Mouse (Mus musculus) hindbrain, embryonic 12.5 days (tissue): ENCODE results near the gene Eif4a3. TPM values are rescaled to one million over a fixed set of nuclear protein-coding genes. Genes with fewer than 3 reads are reported as not detected.

Experiments used
- ATAC-seq: fragments of 200-750 bp; cut with Nextera tagmentation; 2 replicates; pipeline ENCODE4 v1.8.0; 2017; ENCODE audit warnings: moderate TSS enrichment; ENCODE audit not compliant: low FRiP score
- H3K27ac ChIP-seq: fragments of 300-500 bp; sonication (generic); 2 replicates; pipeline ENCODE4 v1.5.1; 2016; ENCODE audit warnings: mild to moderate bottlenecking
- H3K27me3 ChIP-seq: fragments of 300-500 bp; sonication (generic); 2 replicates; pipeline ENCODE4 v1.6.1; 2016; ENCODE audit warnings: mild to moderate bottlenecking
- H3K36me3 ChIP-seq: fragments of 300-500 bp; sonication (generic); 2 replicates; pipeline ENCODE4 v1.6.1; 2016; ENCODE audit warnings: mild to moderate bottlenecking
- H3K4me1 ChIP-seq: fragments of 300-500 bp; sonication (generic); 2 replicates; pipeline ENCODE4 v1.6.1; 2016
- H3K4me2 ChIP-seq: fragments of 300-500 bp; sonication (generic); replicated peaks from 2 replicates; pipeline ENCODE4 v1.6.1; 2016; ENCODE audit warnings: mild to moderate bottlenecking
- H3K4me3 ChIP-seq: fragments of 300-500 bp; sonication (generic); 2 replicates; pipeline ENCODE4 v1.5.1; 2016; ENCODE audit warnings: mild to moderate bottlenecking
- H3K9ac ChIP-seq: fragments of 300-500 bp; sonication (generic); 2 replicates; pipeline ENCODE4 v1.6.1; 2016; ENCODE audit warnings: mild to moderate bottlenecking, moderate library complexity
- H3K9me3 ChIP-seq: fragments of 300-500 bp; sonication (generic); replicated peaks from 2 replicates; pipeline ENCODE4 v1.6.1; 2016; ENCODE audit warnings: mild to moderate bottlenecking
- WGBS: fragments of 180-500 bp; shearing (Covaris S2); methylation state at CpG from one replicate; pipeline ENCODE4 v1.1.7; 2016; 5-methylcytosine and 5-hydroxymethylcytosine counted together
- polyA plus RNA-seq: library from polyadenylated mRNA; unstranded; fragments of >200 nt; fragmentation: Nextera tagmentation; extraction: Ambion mirVana; gene quantifications from 2 replicates; pipeline ENCODE4 v1.2.1, GENCODE M21; 2016

Gene Eif4a3
- polyA plus RNA-seq: 291 and 294 TPM in 2 replicates

DNA sequence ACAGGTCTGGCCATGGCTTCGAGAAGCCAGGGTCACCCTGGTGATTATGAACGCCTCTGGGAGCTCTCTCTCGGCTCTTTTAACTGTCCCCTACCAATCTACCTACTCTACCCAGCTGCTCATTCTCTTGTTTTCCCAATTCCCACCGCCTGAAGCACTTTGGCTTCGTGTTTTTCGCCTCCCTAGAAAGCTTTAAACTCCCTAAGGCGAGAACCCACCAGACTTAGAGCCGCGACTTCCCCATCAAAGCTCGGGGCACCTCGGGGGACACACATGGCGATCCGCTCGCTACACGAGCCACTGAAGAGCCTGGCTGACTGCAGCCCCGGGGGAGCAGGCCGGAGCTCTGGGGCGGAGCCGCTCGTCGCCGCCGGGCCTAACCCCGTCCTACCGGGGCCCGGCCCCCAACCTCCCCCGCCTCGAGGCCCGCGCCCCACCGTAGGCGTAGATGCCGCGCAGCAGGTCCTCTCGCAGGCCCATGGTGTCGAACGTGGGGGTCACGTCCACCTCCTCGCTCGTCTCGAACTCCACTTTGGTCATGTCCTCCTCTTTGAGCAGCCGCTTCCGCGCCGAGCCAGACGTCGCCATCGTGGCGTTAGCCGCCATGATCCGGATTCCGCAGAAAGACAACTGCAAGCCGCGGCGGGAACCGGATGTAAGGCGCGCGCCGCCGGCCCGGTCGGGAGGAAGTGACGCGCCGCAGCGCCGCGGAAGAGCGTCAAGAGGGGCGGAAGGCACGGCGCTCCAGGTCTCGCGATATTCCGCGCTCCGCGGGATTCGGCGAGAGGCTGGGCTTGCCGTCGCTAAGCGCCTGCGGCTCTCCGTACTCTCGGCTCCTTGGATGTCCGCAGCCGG is at the start of gene Eif4a3:
Gene Eif4a3 (minus strand): TSS at position 699 of the 855 bp plus-strand sequence.
- no peaks in the 10 kb centered on the region for H3K9me3 ChIP-seq
- H3K27ac ChIP-seq: peak within 1 kb of the TSS; percentile 92
- peak within 1 kb of the TSS; percentile 96 for H3K9ac ChIP-seq
- under 1% methylated on average over 89 of the region's 89 CpGs for WGBS
- peak within 1 kb of the TSS; percentile 96 for H3K4me3 ChIP-seq
- H3K4me1 ChIP-seq: peaks cover 20% of the 10 kb centered on the region
- ATAC-seq: peak; percentile 93
- H3K36me3 ChIP-seq: peaks cover 36% of the 10 kb centered on the region
- H3K27me3 ChIP-seq: peaks cover 11% of the 10 kb centered on the region
- H3K4me2 ChIP-seq: peak within 1 kb of the TSS; percentile 93

DNA sequence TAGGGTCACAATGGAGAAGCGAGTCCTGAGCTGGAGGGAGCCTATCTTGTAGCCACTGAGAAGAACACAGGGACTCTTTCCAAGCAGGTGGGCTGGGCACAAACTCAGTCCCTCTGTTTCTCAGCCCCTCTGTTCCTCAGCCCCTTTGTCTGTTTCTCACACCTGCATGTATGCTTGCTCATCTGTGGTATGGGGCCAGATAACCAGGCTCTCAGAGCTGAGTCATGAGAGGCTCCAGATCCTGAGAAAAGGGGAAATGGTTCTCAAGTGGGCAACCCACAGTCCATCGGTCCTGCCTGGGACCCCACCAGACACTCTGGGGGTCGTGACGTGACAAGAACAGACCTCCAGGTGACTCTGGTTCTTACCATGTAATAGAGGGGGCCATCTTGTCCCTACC is 47.2 kb upstream of the Eif4a3 start:
- no peak for ATAC-seq
- Histone ChIP-seq H3K27me3 (no peaks in the 10 kb centered on the region), H3K9me3 (no peaks in the 10 kb centered on the region), H3K4me3 (no peak overlapping the region), H3K9ac (no peak overlapping the region), H3K4me1 (no peaks in the 10 kb centered on the region), H3K4me2 (no peak overlapping the region), H3K27ac (no peak overlapping the region), H3K36me3 (no peaks in the 10 kb centered on the region)
- WGBS: 89% methylated on average over 4 of the region's 4 CpGs

DNA sequence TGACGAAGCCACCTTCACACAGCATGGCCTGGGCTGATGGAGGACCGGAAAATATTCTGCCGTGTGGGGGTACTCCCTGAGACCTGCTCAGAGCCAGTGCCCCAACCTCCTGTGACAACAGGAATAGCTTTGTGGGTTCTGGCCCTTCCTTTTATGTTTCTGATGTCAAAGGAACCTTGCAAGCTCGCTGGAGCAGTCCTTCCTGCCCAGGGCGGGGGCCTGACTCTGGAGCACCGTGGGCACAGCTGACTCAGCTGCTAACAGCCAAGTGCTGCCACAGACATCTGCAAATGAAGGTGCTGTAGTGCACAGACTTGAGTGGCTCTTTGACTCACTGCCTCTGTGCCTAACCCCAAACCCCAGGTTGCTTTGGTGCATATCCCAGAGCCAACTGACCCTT is 45.0 kb upstream of the Eif4a3 start:
- ATAC-seq: no peak
- Histone ChIP-seq H3K4me3 (no peak overlapping the region), H3K27ac (no peak overlapping the region), H3K4me2 (no peak overlapping the region), H3K4me1 (no peaks in the 10 kb centered on the region), H3K9ac (no peak overlapping the region), H3K9me3 (no peaks in the 10 kb centered on the region), H3K36me3 (no peaks in the 10 kb centered on the region), H3K27me3 (no peaks in the 10 kb centered on the region)
- WGBS: 77% methylated on average over 6 of the region's 6 CpGs

DNA sequence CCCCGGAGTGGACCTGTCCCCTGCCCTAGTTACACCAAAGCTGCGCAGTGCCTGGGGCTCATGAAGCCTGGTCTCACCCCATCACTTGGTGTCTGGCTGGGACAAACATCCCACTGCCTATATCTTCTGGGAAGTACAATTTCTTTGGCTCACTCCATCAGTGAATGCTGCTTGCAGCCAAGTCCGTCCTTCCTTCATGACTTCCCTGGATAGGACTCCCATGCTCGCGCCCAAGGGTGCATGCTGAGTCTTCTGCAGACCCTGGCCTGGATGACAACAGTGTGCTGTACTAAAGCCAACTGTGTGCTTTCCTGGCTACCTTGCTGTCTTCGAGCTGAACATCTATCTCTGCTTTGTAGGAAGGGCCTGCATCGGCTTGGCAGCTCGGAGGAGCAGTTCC is 44.3 kb upstream of the Eif4a3 start:
- WGBS: 86% methylated on average over 8 of the region's 8 CpGs
- Histone ChIP-seq H3K36me3 (no peaks in the 10 kb centered on the region), H3K4me1 (no peaks in the 10 kb centered on the region), H3K9ac (no peak overlapping the region), H3K27ac (no peak overlapping the region), H3K9me3 (no peaks in the 10 kb centered on the region), H3K27me3 (no peaks in the 10 kb centered on the region), H3K4me3 (no peak overlapping the region), H3K4me2 (no peak overlapping the region)
- no peak for ATAC-seq

DNA sequence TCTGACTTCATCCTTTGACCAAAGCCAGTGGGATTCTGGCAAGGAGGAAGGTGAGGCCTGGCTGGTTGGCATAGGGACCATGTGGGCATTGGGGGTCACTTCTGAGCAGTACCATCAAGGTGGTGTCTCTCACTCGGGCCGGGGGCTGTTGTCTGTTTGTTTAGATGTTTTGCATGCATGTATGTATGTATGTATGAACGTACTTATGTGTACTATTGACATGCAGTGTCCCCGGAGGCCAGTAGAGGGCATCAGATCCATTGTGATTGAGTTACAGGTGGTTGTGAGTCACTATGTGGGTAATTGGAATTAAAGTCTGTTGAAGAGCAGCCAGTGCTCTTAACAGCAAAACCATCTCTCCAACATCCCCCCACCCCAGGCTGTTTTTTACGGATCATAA is 39.7 kb upstream of the Eif4a3 start:
- H3K4me3 ChIP-seq: no peak overlapping the region
- WGBS: 2% methylated on average over 5 of the region's 5 CpGs
- H3K9ac ChIP-seq: no peak overlapping the region
- 0 out of 2 replicates have a peak, but pooled peaks cover 7% of the 10 kb centered on the region for H3K27me3 ChIP-seq
- H3K36me3 ChIP-seq: no peaks in the 10 kb centered on the region
- no peak overlapping the region for H3K27ac ChIP-seq
- H3K4me1 ChIP-seq: no peaks in the 10 kb centered on the region
- ATAC-seq: no peak
- H3K9me3 ChIP-seq: no peaks in the 10 kb centered on the region
- no peak overlapping the region for H3K4me2 ChIP-seq

DNA sequence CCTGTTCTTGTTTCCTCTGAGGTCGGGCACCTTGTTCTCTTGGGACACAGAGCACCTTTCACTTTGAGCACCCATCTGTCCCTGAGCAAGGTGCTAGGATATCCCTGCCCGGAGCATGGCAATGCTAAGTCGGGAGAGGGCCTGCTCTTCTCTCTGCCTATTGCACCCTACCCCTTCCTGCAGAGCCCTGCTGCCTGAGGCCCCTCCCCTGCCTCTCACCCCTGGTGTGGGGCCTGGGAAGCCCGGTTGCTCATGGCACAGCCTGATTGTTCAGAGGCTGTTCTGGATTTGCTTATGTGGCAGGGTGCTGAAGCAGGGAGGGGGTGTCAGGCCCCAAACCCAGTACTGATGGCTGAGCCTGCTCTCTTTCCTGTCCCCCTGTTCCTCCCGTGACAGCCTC is 39.3 kb upstream of the Eif4a3 start:
- H3K9me3 ChIP-seq: no peaks in the 10 kb centered on the region
- ATAC-seq: no peak
- H3K9ac ChIP-seq: no peak overlapping the region; the same call in 1 of the 2 replicates
- H3K27me3 ChIP-seq: 0 out of 2 replicates have a peak, but pooled peaks cover 7% of the 10 kb centered on the region
- H3K4me2 ChIP-seq: no peak overlapping the region
- H3K27ac ChIP-seq: no peak overlapping the region
- H3K4me1 ChIP-seq: no peaks in the 10 kb centered on the region
- 41% methylated on average over 5 of the region's 5 CpGs for WGBS
- no peaks in the 10 kb centered on the region for H3K36me3 ChIP-seq
- no peak overlapping the region for H3K4me3 ChIP-seq

DNA sequence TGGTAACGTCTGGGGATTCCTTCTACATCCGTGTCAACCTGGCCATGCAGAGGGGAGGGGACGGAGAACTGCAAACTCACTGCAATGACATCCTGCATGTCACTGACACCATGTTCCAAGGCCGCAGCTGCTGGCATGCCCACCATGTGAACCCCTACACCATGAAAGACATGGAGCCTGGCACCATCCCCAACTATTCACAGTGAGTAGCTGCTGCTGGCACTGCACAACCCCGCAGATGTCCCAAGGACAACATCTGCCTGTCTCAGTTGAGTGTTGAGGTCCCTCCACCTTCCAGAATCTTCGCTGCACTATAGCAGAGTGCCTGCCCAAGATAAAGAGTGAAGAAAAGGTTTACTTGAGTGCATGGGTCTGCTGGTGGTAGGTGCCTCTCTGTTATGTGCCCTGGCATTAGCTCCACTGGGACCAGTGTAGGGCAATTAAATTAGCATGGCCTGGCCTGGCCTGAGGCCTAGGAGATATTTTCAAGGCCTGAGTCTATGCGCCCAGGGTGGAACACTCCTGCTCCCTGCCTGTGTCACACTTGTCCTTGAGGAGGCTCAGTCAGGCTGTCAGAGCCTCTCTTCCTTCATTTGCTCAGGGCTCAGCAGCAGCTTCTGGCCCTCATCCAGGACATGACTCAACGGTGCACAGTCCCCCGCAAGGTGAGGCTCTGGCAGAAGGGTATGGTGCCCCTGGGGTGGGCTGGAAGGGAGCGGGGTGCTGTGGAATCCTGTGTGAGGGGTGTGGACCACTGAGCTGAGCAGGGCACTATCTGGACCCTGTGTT is 38.6 kb upstream of the Eif4a3 start:
- no peaks in the 10 kb centered on the region for H3K36me3 ChIP-seq
- no peaks in the 10 kb centered on the region for H3K9me3 ChIP-seq
- WGBS: 84% methylated on average over 10 of the region's 10 CpGs
- H3K4me1 ChIP-seq: no peaks in the 10 kb centered on the region
- no peak overlapping the region for H3K4me3 ChIP-seq
- H3K27me3 ChIP-seq: peaks cover 7% of the 10 kb centered on the region; the same call in 1 of the 2 replicates
- ATAC-seq: no peak
- no peak overlapping the region for H3K27ac ChIP-seq
- no peak overlapping the region for H3K4me2 ChIP-seq
- H3K9ac ChIP-seq: no peak overlapping the region; the same call in 1 of the 2 replicates

DNA sequence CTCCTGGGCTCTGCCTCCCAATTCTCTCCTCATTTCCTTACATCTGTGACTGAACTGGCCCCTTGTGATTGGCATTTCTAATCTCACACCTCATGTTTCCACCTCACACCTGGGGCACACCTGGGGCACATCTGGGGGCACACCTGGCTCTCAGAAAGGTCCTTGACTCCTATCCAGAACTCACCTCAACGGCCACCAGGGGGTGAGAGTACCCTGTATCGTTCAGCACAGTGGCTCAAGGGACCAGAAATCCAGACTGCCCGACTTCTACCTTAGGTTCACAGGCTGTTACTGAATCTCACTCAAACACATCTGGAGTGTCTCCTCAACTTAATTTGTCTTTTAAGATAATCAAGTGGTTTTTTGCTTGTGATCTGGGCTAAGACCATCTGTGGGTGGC is 32.1 kb upstream of the Eif4a3 start:
- Histone ChIP-seq H3K36me3 (no peaks in the 10 kb centered on the region), H3K9me3 (no peaks in the 10 kb centered on the region), H3K4me3 (no peak overlapping the region), H3K9ac (no peak overlapping the region), H3K27ac (no peak overlapping the region), H3K4me2 (no peak overlapping the region), H3K27me3 (peaks cover 7% of the 10 kb centered on the region; the same call in 1 of the 2 replicates), H3K4me1 (no peaks in the 10 kb centered on the region)
- ATAC-seq: no peak
- 47% methylated on average over 3 of the region's 3 CpGs for whole genome bisulfite sequencing

DNA sequence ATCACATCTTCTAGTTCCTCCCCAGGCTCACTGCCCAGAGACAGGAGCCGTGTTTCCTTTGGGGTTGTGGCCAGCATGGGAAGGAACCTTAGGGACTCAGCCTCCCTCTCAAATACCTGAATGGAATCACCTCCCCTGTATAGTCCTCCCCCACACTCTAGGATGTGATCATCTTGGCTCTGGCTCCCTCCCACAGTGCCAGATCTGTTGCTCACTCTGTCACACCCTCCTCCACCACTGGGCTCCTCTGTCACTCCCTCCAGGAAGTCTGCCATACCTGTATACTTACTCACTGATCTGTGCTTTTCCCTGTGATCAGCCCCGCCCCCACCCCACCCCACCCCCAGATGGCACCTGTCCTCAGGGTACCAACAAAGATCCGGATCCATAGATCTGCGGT is 30.7 kb upstream of the Eif4a3 start:
- Histone ChIP-seq H3K36me3 (no peaks in the 10 kb centered on the region), H3K9me3 (no peaks in the 10 kb centered on the region), H3K4me3 (no peak overlapping the region), H3K27ac (no peak overlapping the region), H3K4me1 (no peaks in the 10 kb centered on the region), H3K4me2 (no peak overlapping the region), H3K9ac (no peak overlapping the region), H3K27me3 (no peaks in the 10 kb centered on the region; the same call in 1 of the 2 replicates)
- WGBS: 63% methylated on average over 4 of the region's 4 CpGs
- ATAC-seq: no peak

DNA sequence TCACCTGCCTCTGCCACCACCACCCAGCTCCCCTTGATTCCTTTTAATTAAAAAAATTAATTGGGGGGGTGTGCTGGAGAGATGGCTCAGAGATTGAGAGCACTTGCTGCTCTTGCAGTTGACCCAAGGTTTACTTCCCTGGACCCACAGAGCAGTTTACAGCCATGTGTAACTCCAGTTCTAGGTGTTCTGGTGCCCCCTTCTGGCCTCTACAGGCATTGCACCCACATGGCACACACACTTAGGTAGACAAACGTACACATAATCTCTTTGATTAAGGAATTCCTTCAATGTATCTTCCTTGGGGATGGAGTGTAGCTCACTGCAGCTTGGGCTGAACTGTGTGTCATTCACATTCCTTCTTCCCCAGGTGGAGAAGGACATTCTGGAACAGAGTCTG is 25.2 kb upstream of the Eif4a3 start:
- Histone ChIP-seq H3K27ac (no peak overlapping the region), H3K9ac (no peak overlapping the region), H3K4me2 (no peak overlapping the region), H3K9me3 (no peaks in the 10 kb centered on the region), H3K36me3 (no peaks in the 10 kb centered on the region), H3K4me1 (no peaks in the 10 kb centered on the region), H3K27me3 (no peaks in the 10 kb centered on the region), H3K4me3 (no peak overlapping the region)
- ATAC-seq: no peak
- WGBS: 69% methylated on average over 1 of the region's 1 CpGs

DNA sequence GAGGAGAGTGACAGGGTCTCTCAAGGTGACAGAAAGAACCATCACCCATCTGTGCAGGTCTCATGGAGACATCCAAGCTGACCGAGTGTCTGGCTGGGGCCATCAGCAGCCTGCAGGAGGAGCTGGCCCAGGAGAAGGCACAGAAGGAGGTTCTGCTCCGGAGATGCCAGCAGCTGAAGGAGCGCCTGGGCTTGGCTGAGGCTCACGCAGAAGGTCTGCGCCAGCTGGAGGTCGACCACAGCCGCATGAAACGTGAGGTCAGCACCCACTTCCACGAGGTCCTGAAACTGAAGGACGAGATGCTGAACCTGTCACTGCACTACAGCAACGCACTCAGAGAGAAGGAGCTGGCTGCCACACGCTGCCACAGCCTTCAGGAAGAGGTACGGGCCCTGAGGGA is 22.6 kb upstream of the Eif4a3 start:
- Histone ChIP-seq H3K9me3 (no peaks in the 10 kb centered on the region), H3K27ac (no peak overlapping the region), H3K4me3 (no peak overlapping the region), H3K4me2 (no peak overlapping the region), H3K9ac (no peak overlapping the region), H3K27me3 (no peaks in the 10 kb centered on the region), H3K4me1 (no peaks in the 10 kb centered on the region), H3K36me3 (no peaks in the 10 kb centered on the region)
- ATAC-seq: no peak
- 81% methylated on average over 13 of the region's 13 CpGs for WGBS

DNA sequence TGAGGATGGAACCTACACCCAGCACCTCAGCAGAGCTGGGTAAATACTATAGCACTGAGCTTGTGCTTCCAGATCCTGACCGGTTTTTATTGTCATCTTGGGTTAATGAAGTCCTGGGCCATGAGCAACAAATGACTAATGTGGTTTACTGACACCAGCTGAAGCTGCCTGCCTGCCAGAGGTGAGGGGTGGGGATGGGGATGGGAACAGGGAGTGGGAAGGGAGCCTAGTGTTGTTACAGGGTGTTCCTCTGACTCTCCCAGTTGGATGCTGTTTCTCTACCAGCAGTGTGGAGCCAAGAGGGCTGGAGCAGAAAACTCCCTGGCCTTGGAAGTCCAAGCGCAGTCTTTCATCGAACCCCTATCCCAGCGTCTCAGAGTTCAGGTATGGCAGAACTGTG is 16.8 kb upstream of the Eif4a3 start:
- no peak for ATAC-seq
- Histone ChIP-seq H3K27ac (no peak overlapping the region), H3K4me1 (no peaks in the 10 kb centered on the region), H3K9ac (no peak overlapping the region), H3K27me3 (no peaks in the 10 kb centered on the region), H3K4me2 (no peak overlapping the region), H3K36me3 (no peaks in the 10 kb centered on the region), H3K4me3 (no peak overlapping the region), H3K9me3 (no peaks in the 10 kb centered on the region)
- 94% methylated on average over 4 of the region's 4 CpGs for WGBS
